Mouse (Mus musculus) spleen, postnatal 10 days (tissue): Measurements from ENCODE around the gene St7.

ENCODE experiments used
- DNase-seq, 2 experiments: peaks; one replicate each; pipeline ENCODE4 v3.0.0; 2021 to 2022; ENCODE audit warnings: low spot score in 2 of 2

The St7 gene

DNA sequence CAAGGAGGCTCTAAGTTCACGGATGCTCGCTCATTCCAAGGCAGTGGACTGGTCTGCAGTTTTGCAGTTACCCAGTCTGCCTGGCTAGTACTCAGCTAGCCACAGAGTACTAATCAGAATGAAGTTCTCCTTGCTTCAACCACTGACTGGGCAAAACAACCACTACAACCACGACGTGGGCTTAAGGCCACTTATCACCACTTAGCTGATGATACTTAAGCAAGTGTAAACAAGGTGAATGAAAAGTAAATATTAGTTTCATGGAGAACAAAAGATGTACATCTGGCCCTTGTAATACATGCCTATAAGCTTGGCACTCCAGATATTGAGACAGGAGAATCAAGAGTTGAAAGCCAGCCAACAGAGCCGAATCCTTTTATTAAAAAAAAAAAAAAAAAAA, 253.7 kb downstream of the St7 start:
- no peak for DNase-seq

DNA sequence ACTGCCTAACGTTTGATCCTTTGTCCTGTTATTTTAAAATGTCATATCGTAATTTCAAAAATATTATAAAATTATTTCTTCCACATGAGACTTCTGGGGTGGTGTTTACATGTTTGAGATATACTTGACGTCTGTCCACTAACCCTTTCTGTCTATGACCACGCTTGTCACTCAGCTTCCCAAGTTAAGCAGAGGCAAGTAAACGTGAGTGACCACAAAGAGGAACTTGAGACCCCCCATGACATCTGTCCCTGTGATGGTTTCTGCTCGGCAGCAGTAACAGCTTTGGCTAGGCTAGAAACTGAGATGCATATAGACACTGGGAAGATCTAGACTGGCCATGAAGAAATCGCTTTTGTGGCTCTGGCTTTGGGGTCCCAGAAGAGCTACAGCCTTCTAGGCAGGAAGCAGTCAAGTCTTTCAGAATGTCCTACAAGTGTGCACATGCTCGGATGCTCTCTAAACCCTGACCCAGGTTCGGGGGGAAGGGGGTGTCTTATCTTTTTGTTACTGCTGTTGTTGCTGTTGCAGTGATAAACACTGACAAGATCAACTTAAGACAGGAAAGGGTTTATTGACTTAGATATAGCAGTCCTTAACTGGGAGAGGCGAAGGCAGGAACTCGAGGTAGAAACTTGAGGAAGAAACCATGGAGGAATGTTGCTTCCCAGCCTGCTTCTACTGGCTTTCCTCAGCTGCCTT, 254.5 kb downstream of the St7 start:
- no peak for DNase-seq

DNA sequence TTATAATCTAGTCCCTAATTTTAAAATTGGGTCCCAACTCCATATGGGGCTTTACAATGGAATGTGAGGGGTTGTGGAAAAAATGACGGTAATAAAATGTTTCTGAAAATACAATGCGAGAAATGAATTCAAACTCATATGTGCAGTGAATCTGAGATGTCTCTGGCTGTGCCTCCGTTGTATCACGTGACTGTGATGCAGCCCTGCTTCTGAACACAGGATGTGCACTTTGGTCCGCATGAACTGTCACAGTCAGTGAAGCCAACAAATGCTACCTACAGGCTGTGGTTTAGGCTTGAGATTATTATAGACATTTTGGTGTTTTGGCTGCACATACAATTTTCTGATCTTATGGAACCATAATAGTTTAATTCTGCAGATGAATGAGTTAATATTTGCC, 256.4 kb downstream of the St7 start:
- DNase-seq = no peak

DNA sequence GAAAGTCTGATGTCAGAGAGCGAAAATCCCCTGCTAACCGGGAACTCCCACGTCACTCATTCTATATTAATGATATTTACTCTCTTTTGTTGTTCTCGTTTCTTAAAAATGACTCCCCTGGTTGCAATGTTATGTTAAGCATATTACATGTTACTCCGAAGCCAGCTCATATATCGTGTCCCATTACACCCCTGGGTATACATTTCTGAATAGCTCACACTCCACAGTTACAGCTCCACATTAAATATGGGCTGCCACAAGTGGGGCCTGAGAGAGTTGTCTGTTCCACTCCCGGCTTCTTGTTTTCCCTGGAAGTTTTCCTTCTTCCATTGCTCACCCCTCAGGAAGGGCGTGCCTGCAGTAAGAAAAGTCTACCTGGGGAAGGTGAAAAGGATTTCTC, 259.0 kb downstream of the St7 start:
- no peak for DNase-seq

DNA sequence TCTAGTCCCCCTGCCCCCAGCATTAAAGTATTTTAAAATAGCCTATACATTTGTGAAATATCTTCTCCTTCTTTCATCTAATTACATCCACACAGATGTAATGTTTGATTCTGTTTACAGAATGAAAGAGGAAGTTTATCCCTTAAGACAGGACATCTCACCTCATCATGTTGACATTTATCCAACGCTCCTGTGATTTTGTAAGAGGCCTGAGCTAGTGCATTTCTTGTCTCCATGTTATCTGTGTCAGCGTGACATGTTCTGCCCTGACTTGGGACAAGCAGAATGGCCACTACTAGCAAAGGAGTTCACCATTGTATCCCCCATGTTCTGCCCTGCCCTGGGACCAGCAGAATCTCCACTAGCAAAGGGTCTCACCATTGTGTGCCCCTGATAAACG, 270.7 kb downstream of the St7 start:
- no peak for DNase-seq

DNA sequence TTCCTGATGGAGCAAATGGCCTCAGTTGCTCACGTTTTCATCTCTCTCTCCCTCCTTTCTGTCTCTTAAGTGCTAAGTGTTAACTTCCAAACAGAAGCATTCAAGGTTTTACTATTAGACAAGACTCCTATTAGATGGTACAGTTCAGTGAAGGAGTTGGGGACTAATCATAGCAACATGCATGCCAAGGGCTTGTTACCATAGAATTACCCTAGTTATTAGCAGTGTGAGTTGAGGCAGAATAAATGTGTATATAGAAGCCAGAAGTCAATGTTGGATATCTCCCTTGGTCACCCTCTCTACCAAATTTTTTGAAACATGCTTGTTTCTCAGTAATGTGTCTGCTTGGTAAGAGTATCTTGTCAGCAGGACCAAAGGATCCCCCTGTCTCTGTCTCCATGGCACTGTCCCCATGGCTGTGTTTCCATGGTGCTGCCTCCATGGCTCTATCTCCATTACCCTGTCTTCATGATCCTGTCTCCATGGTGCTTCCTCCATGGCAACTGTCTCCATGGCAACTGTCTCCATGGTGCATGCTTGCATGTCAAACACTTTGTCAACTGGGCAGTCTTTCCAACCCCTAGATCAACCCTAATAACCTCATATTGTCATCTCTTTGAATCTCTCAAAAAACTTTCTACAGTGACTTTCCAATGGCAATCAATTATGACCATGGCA, 275.9 kb downstream of the St7 start:
- no peak for DNase-seq

DNA sequence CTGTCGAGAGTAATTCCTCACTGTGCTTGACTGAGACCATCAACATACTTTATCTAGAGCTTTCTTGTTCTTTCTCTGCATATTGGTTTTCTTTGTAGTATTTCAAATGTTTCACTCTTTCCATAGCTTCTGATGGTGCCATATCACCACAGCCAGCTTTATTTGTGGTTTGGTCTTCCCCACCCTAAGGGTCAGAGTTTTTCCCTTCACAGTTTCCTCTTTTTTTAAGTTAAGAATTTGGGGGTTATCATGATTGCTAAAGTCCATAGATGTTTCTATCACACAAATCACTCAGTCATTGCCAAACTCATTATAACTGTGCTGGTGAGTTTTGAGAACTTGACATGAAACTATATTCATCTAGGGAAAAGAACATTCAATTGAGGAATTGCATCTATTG, 277.1 kb downstream of the St7 start:
- no peak for DNase-seq

DNA sequence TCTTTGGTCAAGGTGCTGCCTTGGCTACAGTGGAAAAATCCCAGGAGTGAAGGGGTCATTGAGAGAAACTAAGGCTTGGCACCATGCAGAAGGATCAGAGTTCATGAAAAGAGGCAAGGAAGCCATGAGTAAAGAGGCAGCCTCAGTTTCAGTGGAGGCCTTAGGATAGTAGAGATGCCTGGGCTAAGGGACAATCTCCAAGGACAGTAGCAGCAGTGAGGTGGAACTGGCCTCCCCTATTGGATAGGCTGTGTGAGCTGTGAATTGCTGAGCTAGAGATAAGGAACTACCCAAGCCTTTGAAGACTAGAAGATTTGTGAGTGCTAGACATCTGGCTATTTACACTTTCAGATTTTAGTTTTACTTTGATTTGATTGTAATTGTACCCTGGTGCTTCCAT, 278.7 kb downstream of the St7 start:
- DNase-seq = no peak

DNA sequence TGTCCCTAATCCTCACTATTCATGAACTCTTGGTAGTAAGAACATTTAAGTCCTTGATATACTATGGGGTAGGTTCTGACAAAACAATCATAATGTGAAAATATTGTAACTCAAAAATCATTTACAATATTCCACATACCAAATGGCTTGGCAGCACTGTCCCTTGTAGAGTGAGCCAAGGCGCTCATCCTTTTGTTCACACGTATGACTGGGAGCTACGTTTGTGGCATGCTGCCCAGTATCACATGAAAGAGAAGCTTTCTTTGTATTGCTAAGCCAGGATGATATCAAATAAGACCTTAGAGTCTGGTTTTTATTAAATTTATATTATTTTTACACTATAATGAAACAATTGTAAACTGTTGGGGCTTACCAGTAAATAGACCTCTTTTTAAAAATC, 281.7 kb downstream of the St7 start:
- no peak for DNase-seq

DNA sequence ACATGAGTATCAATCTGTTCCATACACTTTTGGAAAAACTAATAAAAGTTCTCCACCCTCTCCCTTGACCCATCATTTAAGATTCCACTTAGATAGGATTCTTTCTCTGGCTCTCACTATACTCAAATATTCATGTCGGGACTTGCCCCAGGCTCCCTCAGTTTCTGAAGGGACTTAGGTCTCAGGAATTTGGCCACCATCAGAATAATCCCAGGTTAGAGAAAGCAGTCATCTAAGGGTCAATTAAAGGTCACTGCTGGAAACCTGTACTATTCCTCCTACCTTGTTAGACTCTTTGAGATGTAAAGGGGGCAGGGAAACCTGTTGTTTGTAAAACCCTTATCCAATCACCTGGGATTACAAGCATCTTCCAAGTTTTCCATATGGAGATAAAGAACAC, 284.4 kb downstream of the St7 start:
- DNase-seq = no peak

DNA sequence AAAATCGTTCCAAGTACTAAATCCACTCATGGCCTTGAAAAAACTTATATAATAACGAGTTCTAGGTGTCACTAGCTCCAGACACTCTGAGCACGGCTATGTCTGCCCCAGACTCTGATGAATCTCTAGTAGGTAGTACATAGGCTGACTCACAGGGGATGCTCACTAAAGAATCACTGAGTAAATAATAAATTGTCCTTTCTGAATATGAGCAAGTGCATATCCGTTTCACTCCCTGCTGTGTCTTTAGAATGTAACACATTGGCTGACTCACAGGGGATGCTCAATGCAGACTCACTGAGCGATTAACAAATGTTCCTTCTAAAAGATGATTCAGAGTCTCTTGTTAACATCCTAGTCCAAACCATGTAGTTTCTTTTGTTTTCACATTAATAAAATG, 285.6 kb downstream of the St7 start:
- no peak for DNase-seq

DNA sequence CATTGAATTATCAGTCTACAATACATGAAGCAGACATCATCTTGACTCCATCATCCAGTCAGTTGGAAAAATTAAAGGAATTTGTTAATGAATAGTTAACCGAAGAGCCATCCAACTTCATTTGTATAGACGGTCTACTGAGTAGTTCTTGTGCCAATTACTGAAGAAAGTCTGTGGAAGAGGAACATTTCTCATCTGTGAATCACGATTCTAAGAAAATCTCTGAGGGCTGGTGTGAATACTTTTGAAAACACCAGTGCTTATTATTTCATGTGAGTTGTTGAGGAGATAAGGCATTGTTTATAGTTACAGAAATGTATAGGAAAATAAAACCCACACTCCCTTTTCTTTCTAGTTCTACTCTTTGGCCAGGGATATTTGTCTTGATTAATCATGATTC, 286.1 kb downstream of the St7 start:
- no peak for DNase-seq

DNA sequence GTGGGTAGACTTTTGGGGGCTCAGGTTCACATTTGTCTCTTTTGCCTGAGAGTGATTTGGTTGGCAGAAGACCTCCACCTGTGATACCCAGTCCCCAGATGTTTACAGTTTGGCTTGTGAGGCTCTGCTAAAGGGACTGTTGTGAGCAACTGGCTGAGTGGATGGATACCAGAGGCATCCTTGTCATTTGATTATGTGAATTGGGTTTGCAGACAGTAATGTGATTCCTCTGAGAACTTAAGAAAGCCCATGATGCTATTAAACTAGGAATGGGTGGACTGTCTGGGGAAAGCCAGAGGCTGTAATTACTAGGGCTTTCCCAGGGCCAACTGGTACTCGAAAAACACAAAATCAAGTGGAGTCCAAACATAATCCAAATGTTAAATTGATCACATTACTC, 286.6 kb downstream of the St7 start:
- DNase-seq = no peak

DNA sequence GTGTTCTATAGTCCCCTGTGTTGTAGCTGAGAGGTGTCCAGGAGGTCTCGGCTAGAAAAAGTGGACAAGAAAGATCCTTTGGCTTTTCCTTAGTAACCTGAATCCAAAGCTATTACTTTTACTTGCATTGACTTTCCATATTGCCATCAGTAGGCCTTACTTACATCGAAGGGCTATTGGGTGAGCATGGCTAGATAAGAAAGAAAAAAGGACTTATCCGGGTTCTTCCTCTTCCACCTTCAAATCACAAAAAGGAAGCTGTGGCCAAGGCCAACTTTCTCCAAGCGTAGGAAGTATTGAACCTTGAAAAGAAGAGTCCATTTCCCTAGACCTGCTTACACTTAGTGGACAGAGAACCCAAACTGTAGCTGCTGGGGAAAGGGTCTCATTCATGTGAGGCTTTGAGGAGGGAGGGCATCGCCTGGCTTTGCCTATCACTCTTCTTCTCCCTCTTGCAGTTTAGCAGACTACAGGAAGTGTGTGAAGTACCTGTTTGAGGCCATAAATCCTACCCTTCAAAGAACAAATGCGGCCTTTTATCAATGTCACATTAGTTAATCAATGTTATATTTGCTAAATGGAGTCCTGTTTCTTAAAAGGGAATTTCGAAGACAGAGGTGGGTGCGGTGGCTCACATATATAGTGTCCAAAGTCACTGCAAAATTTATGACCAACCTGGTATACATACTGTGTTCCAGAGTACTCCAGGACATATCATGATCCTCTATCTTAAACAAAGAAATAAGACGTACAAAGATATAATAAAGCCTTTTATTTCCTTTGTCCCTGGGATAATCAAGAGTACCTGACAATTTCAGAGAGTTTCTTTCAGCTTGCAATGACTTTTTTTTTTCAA, 297.7 kb downstream of the St7 start:
- no peak for DNase-seq

DNA sequence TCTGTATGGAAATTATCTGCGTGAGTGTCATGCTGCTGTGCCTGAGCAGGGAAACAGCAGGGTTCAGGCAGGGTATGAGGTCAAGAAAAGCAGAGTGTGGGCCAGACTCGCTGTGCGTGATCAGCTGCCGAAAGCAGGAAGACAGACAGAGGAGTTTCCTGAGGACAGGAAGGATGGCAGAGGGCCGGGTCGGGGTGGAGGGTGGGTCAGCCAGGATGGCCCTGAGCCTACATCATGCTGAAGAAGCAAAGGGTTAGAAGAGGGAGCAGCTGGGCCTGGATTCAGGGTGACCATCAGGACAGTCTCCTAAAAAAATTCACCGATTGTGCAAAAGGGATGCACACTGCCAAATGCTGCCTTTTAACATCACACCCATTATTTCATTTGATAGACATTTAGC, 298.9 kb downstream of the St7 start:
- no peak for DNase-seq
